Mouse (Mus musculus) midbrain, embryonic 16.5 days (tissue): ENCODE results near the gene Hba-a2. TPM values are rescaled to one million over a fixed set of nuclear protein-coding genes. Genes with fewer than 3 reads are reported as not detected.

Source experiments
- ATAC-seq: fragments of 200-750 bp; cut with Nextera tagmentation; 2 replicates; pipeline ENCODE4 v1.8.0; 2017; ENCODE audit warnings: moderate TSS enrichment
- H3K27ac ChIP-seq: fragments of 300-500 bp; sonication (generic); 2 replicates; pipeline ENCODE4 v1.5.1; 2014; ENCODE audit warnings: mild to moderate bottlenecking, low read length, mixed read lengths
- H3K27me3 ChIP-seq: fragments of 300-500 bp; sonication (generic); 2 replicates; pipeline ENCODE4 v1.6.1; 2014; ENCODE audit warnings: low read depth, low read length, mixed read lengths; ENCODE audit not compliant: control insufficient read depth, insufficient read depth
- H3K36me3 ChIP-seq: fragments of 300-500 bp; sonication (generic); 2 replicates; pipeline ENCODE4 v1.6.1; 2014; ENCODE audit warnings: mild to moderate bottlenecking, low read length, moderate library complexity, mixed read lengths; ENCODE audit not compliant: control insufficient read depth, insufficient read depth
- H3K4me1 ChIP-seq: fragments of 300-500 bp; sonication (generic); 2 replicates; pipeline ENCODE4 v1.6.1; 2014; ENCODE audit warnings: mild to moderate bottlenecking, low read length, mixed read lengths; ENCODE audit not compliant: control insufficient read depth, insufficient read depth
- H3K4me2 ChIP-seq: fragments of 300-500 bp; sonication (generic); 2 replicates; pipeline ENCODE4 v1.6.1; 2014; ENCODE audit warnings: mild to moderate bottlenecking, low read length, mixed read lengths
- H3K4me3 ChIP-seq: fragments of 300-500 bp; sonication (generic); 2 replicates; pipeline ENCODE4 v1.5.1; 2014; ENCODE audit warnings: low read depth, mild to moderate bottlenecking, low read length, moderate library complexity, mixed read lengths
- H3K9ac ChIP-seq: fragments of 300-500 bp; sonication (generic); 2 replicates; pipeline ENCODE4 v1.6.1; 2014; ENCODE audit warnings: low read depth, low read length, mixed read lengths
- H3K9me3 ChIP-seq: fragments of 300-500 bp; sonication (generic); replicated peaks from 2 replicates; pipeline ENCODE4 v1.6.1; 2014; ENCODE audit warnings: mild to moderate bottlenecking, low read length, mixed read lengths; ENCODE audit not compliant: control insufficient read depth, poor library complexity, severe bottlenecking
- WGBS: fragments of 180-500 bp; shearing (Covaris S2); extraction: QIAGEN DNeasy Blood & Tissue Kit; methylation state at CpG from one replicate; pipeline ENCODE4 v1.1.7; 2014; 5-methylcytosine and 5-hydroxymethylcytosine counted together
- polyA plus RNA-seq: library from polyadenylated mRNA; unstranded; fragments of >200 nt; fragmentation: Nextera tagmentation; extraction: Ambion mirVana; gene quantifications from 2 replicates; pipeline ENCODE4 v1.2.1, GENCODE M21; 2015

Hba-a2 gene
- polyA plus RNA-seq, 1 experiment from 2014 or later, result 5,737 TPM

DNA sequence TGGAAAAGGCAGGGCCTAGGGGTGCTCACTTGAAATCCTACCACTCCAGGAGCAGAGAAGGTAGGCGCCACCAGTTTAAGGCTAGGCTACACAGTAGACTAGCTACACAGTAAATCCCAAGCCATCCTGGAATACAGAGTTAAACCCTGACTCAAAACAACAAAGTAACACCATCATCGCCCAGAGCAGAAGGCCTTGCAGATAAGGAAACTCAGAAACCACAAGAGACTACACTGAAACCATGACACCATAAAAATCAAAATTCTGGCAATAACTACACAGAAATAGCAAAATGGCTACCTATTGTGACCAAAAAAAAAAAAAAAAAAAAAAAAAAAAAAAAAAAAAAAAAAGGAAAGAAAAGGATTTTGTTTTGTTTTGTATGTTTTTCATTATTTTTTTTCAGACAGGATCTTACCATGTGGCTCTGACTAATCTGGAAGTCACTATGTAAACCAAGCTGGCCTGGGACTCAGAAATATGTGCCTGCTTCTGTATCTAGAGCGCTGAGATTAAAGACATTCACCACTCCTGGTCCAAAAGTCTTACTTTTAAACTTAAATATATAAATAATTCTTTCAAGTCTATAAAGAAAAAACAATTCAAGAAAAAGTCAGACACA lies 31.1 kb upstream of the Hba-a2 start:
- H3K9me3 ChIP-seq, result no peaks in the 10 kb centered on the region
- no peak for ATAC-seq
- peaks cover 14% of the 10 kb centered on the region for H3K4me1 ChIP-seq
- H3K4me3 ChIP-seq, result no peak overlapping the region
- 87% methylated on average over 3 of the region's 3 CpGs for WGBS
- H3K9ac ChIP-seq, result no peak overlapping the region
- H3K27me3 ChIP-seq, result no peaks in the 10 kb centered on the region
- no peak overlapping the region for H3K27ac ChIP-seq
- H3K36me3 ChIP-seq, result peaks cover 8% of the 10 kb centered on the region; the same call in 1 of the 2 replicates
- no peak overlapping the region for H3K4me2 ChIP-seq

DNA sequence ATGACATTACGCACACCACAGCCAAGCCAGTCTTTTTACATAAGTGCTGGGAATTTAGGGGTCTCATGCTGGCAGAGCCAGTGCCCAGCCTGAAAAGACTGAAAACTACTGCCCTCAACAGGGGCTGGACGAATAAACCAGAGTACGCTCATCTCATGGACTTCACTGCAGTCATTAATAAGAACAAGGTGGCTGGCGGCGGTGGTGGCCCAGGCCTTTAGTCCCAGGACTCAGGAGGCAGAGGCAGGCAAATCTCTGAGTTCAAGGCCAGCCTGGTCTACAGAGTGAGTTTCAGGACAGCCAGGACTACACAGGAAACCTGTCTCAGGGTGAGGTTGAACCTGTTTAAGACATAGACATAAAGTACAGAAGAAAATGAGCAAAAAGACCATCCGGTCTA lies 30.1 kb upstream of the Hba-a2 start:
- Histone ChIP-seq H3K9me3 (no peaks in the 10 kb centered on the region), H3K9ac (no peak overlapping the region), H3K27ac (no peak overlapping the region), H3K4me3 (no peak overlapping the region), H3K4me1 (peaks cover 14% of the 10 kb centered on the region), H3K27me3 (no peaks in the 10 kb centered on the region; the same call in 1 of the 2 replicates), H3K4me2 (no peak overlapping the region), H3K36me3 (0 out of 2 replicates have a peak, but pooled peaks cover 5% of the 10 kb centered on the region)
- ATAC-seq, result no peak
- WGBS, result 95% methylated on average over 6 of the region's 6 CpGs

DNA sequence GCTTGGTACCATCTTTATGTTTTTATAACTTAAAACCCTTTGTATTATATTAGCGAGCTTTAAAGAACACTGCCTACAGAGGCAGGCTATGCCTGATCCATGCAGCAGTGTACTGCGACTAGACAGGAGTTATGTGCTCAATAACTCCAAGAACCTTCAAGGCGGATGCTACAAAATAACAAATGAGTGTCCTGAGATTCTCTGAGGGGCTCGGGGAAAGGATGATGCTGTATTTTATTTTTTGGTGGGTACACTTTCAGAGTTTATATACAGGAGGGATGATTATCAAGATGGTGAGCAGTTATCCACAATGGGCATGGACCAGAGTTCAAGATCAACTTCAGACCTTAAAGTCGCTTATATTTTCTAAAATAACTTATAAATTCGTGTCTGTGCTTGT lies 29.5 kb upstream of the Hba-a2 start:
- peak overlapping the region; percentile 95 for H3K27ac ChIP-seq
- H3K4me2 ChIP-seq, result peak overlapping the region; percentile 55
- no peaks in the 10 kb centered on the region; the same call in 1 of the 2 replicates for H3K27me3 ChIP-seq
- H3K4me1 ChIP-seq, result peaks cover 14% of the 10 kb centered on the region
- 0 out of 2 replicates have a peak, but pooled peaks cover 5% of the 10 kb centered on the region for H3K36me3 ChIP-seq
- no peaks in the 10 kb centered on the region for H3K9me3 ChIP-seq
- H3K4me3 ChIP-seq, result peak overlapping the region; percentile 78
- ATAC-seq, result no peak; the same call in 1 of the 2 replicates
- 22% methylated on average over 6 of the region's 6 CpGs for WGBS
- peak overlapping the region; percentile 82 for H3K9ac ChIP-seq

DNA sequence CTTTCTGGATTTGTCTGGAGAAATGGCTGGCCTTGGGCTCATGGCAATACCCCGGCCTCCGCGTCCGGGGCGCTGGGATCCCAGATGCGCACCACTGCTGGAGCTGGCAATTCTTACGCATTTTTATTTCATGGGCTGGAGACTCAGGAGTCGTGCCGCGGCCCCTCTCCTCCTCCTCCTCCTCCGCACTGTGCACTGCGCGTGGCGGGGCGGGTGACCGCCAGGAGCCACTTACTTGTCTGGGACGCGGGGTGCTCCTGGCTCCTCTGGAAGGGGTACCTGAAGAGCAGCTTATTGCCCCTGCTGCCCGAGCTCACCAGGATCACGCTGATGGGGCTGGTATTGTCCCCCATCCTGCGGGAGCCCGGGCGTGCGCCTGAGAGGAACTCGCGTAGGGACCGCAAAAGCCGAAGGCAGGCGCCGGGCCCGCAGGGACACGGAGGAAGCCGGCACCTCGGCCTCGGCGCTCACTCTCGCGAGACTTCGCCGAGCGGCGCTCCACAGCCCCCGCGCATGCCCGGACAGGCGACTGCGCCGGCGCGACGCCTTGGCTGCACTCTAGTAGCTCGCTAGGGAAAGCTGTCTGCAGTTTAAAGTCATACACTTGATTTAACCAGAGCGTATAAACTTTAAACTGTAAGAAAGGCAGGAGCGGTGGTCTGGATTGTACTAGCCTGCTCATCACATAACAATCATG lies 29.0 kb upstream of the Hba-a2 start, which contains the start of gene Nprl3:
TSS of gene Nprl3 (minus strand) at position 520 of the 697 bp plus-strand sequence.
- H3K4me2 ChIP-seq, result peak within 1 kb of the TSS; percentile 63
- H3K27me3 ChIP-seq, result no peaks in the 10 kb centered on the region; the same call in 1 of the 2 replicates
- ATAC-seq, result peak; percentile 99
- H3K27ac ChIP-seq, result peak within 1 kb of the TSS; percentile 95
- peak within 1 kb of the TSS; percentile 78 for H3K4me3 ChIP-seq
- H3K9ac ChIP-seq, result peak within 1 kb of the TSS; percentile 82
- H3K36me3 ChIP-seq, result 0 out of 2 replicates have a peak, but pooled peaks cover 5% of the 10 kb centered on the region
- WGBS, result under 1% methylated on average over 54 of the region's 54 CpGs
- peaks cover 14% of the 10 kb centered on the region for H3K4me1 ChIP-seq
- no peaks in the 10 kb centered on the region for H3K9me3 ChIP-seq

DNA sequence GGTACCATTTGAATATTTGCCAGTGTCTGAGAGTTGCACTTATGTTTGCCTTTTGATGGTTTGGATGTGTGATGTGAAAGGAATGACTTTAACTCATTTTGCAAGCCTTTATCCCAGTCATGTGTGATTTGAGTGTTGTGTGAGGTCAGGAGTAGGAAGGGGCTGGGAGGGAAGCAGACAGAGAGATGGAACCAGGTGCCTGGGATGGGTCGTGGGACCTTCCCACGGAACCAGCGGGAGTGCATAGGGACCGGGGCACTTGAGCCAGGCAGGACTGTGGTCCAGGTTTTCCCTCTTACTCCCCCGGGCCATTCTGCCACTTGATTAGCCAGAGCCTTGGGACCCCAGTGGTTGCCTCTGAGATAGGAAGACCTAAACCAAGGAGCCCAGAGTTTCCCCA lies 28.3 kb upstream of the Hba-a2 start:
- Histone ChIP-seq H3K27ac (peak overlapping the region; percentile 95), H3K4me1 (peaks cover 14% of the 10 kb centered on the region), H3K9me3 (no peaks in the 10 kb centered on the region), H3K36me3 (no peaks in the 10 kb centered on the region), H3K27me3 (no peaks in the 10 kb centered on the region; the same call in 1 of the 2 replicates), H3K9ac (peak overlapping the region; percentile 60), H3K4me3 (peak overlapping the region; percentile 78), H3K4me2 (peak overlapping the region; percentile 63)
- peak; percentile 43 for ATAC-seq
- WGBS, result 24% methylated on average over 5 of the region's 5 CpGs

DNA sequence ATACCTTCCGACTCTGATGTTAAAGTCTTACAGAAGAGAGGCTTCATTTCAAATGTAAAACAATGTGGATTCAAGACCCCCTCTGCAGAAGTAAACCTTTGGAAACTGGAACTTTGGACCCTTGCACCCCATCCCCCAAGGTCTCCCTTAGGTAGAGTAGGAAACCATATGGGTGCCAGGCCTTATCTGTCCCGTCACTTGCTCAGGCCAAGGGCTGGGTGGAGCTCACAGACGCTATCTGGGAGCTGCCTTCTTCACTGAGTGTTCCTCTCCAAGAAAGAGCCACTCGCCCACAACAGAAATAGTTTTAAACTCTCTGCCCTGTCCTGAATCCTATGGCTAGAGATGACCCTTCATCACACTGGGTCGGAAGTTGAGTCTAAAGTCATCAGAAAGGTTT lies 27.3 kb upstream of the Hba-a2 start:
- peaks cover 14% of the 10 kb centered on the region for H3K4me1 ChIP-seq
- no peak overlapping the region for H3K4me2 ChIP-seq
- no peak for ATAC-seq
- WGBS, result 82% methylated on average over 5 of the region's 5 CpGs
- H3K9ac ChIP-seq, result no peak overlapping the region
- H3K4me3 ChIP-seq, result no peak overlapping the region
- H3K9me3 ChIP-seq, result no peaks in the 10 kb centered on the region
- no peaks in the 10 kb centered on the region for H3K36me3 ChIP-seq
- no peak overlapping the region for H3K27ac ChIP-seq
- no peaks in the 10 kb centered on the region; the same call in 1 of the 2 replicates for H3K27me3 ChIP-seq

DNA sequence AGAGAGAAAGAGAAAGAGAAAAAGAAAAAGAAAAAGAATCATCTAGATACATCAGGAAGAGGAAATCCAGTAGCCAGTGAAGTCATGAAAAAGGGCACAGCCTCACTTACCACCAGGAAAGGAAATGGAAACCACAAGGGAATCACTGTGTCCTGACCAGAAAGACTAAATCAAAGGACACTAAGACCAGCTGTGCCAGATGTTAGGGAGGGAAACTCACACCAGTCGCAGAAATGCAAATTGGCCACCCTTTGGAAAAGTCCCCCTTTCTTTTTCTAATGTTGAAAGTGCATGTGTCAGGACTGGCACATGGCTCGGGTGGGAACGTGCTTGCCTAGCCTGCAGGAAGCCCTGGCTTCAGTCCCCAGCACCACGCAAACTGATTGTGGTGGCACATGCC lies 25.1 kb upstream of the Hba-a2 start:
- H3K4me3 ChIP-seq, result no peak overlapping the region
- no peaks in the 10 kb centered on the region for H3K36me3 ChIP-seq
- H3K27me3 ChIP-seq, result no peaks in the 10 kb centered on the region; the same call in 1 of the 2 replicates
- no peaks in the 10 kb centered on the region for H3K9me3 ChIP-seq
- no peak overlapping the region for H3K27ac ChIP-seq
- 58% methylated on average over 4 of the region's 4 CpGs for WGBS
- no peak for ATAC-seq
- no peak overlapping the region for H3K9ac ChIP-seq
- H3K4me1 ChIP-seq, result peaks cover 9% of the 10 kb centered on the region
- no peak overlapping the region for H3K4me2 ChIP-seq

DNA sequence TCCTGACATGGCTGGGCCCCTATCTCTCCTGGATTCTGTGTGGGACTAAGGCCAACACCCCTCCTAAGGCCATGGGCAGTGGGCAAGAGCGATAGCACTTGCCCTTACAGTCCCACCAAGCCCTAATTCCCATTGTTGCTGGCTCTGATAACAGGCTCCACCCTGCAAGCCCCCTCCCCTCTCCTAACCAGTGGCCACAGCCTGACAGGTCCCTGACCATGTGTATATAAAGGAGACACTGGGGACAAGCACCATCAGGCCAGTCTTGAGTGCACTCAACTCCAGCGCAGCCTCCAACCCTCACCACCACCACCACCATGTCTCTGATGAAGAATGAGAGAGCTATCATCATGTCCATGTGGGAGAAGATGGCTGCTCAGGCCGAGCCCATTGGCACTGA lies 19.9 kb upstream of the Hba-a2 start, which contains the start of gene Hba-x:
TSS of gene Hba-x (plus strand) at position 54 of the 400 bp plus-strand sequence.
- no peaks in the 10 kb centered on the region for H3K4me1 ChIP-seq
- no peaks in the 10 kb centered on the region for H3K9me3 ChIP-seq
- no peaks in the 10 kb centered on the region; the same call in 1 of the 2 replicates for H3K27me3 ChIP-seq
- H3K27ac ChIP-seq, result no peak within 1 kb of the TSS
- WGBS, result 66% methylated on average over 3 of the region's 3 CpGs
- H3K36me3 ChIP-seq, result no peaks in the 10 kb centered on the region
- H3K4me3 ChIP-seq, result no peak within 1 kb of the TSS
- no peak within 1 kb of the TSS for H3K9ac ChIP-seq
- no peak for ATAC-seq
- no peak within 1 kb of the TSS for H3K4me2 ChIP-seq
